Mouse (Mus musculus): ENCODE results near the gene Ppp1r14b.

GRCm38 (mm10) chr19:6950613-6951153 is 24.1 kb upstream of the Ppp1r14b start:
- TF ChIP-seq POLR2A (IDR thresholded peaks at IDR 0.05; ENCODE audit: insufficient read depth, low read length) (peak; percentile 79), CTCF (IDR thresholded peaks at IDR 0.05; ENCODE audit: low read depth, low read length) (no peak), EP300 (IDR thresholded peaks at IDR 0.05; ENCODE audit: insufficient read depth, low read depth, low read length) (no peak)

Data from ES-Bruce4 (cell line).